Mouse (Mus musculus) forebrain, embryonic 13.5 days (tissue): ENCODE measurements at regions not wholly inside any gene's neighbourhood (a gene's known extent, or its start where the extent isn't known, plus 50 kb on each side); places are given as distances from the start of the nearest gene placed in this dataset.

Experiments used
- ATAC-seq: fragments of 200-750 bp; cut with Nextera tagmentation; 2 replicates; pipeline ENCODE4 v1.8.0; 2017
- H3K27ac ChIP-seq: fragments of 300-500 bp; sonication (generic); 2 replicates; pipeline ENCODE4 v1.5.1; 2015; ENCODE audit warnings: inconsistent platforms, mild to moderate bottlenecking, moderate library complexity
- H3K27me3 ChIP-seq: fragments of 300-500 bp; sonication (generic); 2 replicates; pipeline ENCODE4 v1.6.1; 2015; ENCODE audit warnings: mild to moderate bottlenecking, inconsistent platforms
- H3K36me3 ChIP-seq: fragments of 300-500 bp; sonication (generic); 2 replicates; pipeline ENCODE4 v1.6.1; 2015; ENCODE audit warnings: mild to moderate bottlenecking, inconsistent platforms; ENCODE audit not compliant: poor library complexity, severe bottlenecking
- H3K4me1 ChIP-seq: fragments of 300-500 bp; sonication (generic); 2 replicates; pipeline ENCODE4 v1.6.1; 2015; ENCODE audit warnings: inconsistent platforms
- H3K4me2 ChIP-seq: fragments of 300-500 bp; sonication (generic); 2 replicates; pipeline ENCODE4 v1.6.1; 2015; ENCODE audit warnings: inconsistent platforms, mild to moderate bottlenecking, moderate library complexity
- H3K4me3 ChIP-seq: fragments of 300-500 bp; sonication (generic); 2 replicates; pipeline ENCODE4 v1.5.1; 2015; ENCODE audit warnings: mild to moderate bottlenecking, inconsistent platforms
- H3K9ac ChIP-seq: fragments of 300-500 bp; sonication (generic); 2 replicates; pipeline ENCODE4 v1.6.1; 2015; ENCODE audit warnings: mild to moderate bottlenecking, inconsistent platforms
- H3K9me3 ChIP-seq: fragments of 300-500 bp; sonication (generic); replicated peaks from 2 replicates; pipeline ENCODE4 v1.6.1; 2016; ENCODE audit warnings: inconsistent platforms
- WGBS: fragments of 180-500 bp; shearing (Covaris S2); methylation state at CpG from one replicate; pipeline ENCODE4 v1.1.7; 2015; 5-methylcytosine and 5-hydroxymethylcytosine counted together

DNA sequence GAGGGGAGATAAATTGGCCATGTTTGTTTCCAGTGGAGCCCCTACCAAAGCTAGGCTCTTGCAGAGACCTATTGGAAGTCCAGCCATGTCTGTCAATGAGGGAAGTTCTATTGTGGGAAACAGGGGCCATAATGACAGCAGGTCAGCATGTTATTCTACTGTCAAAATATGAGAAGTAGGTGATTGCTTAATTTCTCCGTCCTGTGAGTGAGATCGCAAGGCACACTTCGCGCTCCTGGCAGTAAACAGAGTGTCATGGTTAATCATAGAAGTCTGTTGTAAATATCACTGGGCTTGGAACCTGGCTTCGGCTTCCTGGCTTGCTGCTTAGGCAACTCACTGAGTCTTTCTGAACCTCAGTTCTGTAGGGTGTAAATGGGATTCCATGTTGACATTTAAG, 72.5 kb upstream of the Ccdc122 start:
- ATAC-seq, result no peak
- Histone ChIP-seq H3K36me3 (no peaks in the 10 kb centered on the region), H3K27ac (no peak overlapping the region), H3K4me1 (no peaks in the 10 kb centered on the region), H3K4me3 (no peak overlapping the region), H3K9ac (no peak overlapping the region), H3K27me3 (no peaks in the 10 kb centered on the region), H3K4me2 (no peak overlapping the region), H3K9me3 (no peaks in the 10 kb centered on the region)
- WGBS, result 95% methylated on average over 5 of the region's 5 CpGs

DNA sequence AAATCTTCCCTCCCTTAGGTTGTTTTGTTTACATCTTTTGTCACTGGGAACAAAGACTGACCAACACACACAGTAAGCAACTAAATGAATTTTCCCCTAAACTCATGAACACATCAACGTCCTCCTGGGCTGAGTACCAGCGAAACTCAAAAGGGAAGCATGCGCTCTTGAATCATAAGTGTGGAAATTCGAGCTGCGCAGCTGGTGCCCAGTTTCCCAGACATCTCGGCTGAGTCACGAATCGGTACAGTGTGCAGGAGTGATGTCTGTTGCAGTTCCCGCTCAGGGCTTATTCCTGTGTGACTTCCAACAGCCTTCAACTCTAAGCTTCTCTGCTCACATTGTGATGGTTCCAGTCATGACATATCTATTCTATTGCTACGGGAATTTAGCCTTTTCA, 77.7 kb upstream of the Ccdc122 start:
- 77% methylated on average over 10 of the region's 10 CpGs for WGBS
- H3K4me2 ChIP-seq, result no peak overlapping the region
- H3K27ac ChIP-seq, result no peak overlapping the region
- no peak overlapping the region for H3K4me3 ChIP-seq
- no peaks in the 10 kb centered on the region for H3K36me3 ChIP-seq
- no peaks in the 10 kb centered on the region for H3K4me1 ChIP-seq
- no peaks in the 10 kb centered on the region for H3K9me3 ChIP-seq
- H3K27me3 ChIP-seq, result no peaks in the 10 kb centered on the region
- H3K9ac ChIP-seq, result no peak overlapping the region
- ATAC-seq, result no peak

DNA sequence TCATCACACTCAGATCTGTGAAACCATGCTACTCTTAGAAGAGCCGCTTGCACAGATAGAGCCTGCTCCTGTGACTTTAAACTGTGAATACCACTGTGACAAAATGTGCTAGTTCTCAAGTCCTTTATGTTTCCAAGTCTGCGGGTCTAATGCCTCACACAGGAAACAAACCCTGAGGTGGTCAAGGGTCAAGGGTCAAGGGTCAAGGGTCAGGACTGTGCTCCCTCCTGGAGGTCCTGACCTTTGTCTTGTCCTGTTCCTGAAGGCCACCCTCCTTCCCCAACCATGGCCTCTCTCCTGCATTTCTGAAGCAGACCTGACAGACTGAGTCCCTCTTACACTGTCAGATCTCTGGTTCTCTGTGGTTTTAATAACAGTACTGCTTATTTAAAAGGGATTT, 79.4 kb upstream of the Ccdc122 start:
- Histone ChIP-seq H3K9me3 (no peaks in the 10 kb centered on the region), H3K27me3 (no peaks in the 10 kb centered on the region), H3K4me1 (no peaks in the 10 kb centered on the region), H3K4me2 (no peak overlapping the region), H3K27ac (no peak overlapping the region), H3K9ac (no peak overlapping the region), H3K36me3 (no peaks in the 10 kb centered on the region), H3K4me3 (no peak overlapping the region)
- 58% methylated on average over 2 of the region's 2 CpGs for WGBS
- ATAC-seq, result no peak

DNA sequence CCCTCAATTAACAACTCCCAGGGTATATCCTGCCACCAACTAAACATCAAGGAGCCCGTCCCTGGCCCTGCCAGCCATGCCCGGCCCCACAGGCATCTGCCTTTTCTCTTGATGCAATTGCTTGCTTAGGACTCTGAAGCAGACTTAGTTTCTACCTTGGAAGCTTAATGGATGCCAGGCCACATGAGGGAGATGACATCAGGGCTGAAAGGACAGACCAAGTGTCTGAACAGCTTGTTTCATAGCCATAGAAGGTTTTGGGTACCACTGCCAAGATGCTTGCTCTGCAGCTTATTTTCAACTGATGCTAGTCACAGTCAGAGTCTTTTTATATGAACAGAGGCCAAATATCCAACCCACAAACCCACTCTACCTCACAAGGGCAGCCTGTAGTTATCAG, 83.4 kb upstream of the Ccdc122 start:
- Histone ChIP-seq H3K4me1 (no peaks in the 10 kb centered on the region), H3K4me2 (no peak overlapping the region), H3K9me3 (no peaks in the 10 kb centered on the region), H3K9ac (no peak overlapping the region), H3K36me3 (no peaks in the 10 kb centered on the region), H3K27ac (no peak overlapping the region), H3K27me3 (no peaks in the 10 kb centered on the region), H3K4me3 (no peak overlapping the region)
- no peak for ATAC-seq
- WGBS, result 89% methylated on average over 2 of the region's 2 CpGs

DNA sequence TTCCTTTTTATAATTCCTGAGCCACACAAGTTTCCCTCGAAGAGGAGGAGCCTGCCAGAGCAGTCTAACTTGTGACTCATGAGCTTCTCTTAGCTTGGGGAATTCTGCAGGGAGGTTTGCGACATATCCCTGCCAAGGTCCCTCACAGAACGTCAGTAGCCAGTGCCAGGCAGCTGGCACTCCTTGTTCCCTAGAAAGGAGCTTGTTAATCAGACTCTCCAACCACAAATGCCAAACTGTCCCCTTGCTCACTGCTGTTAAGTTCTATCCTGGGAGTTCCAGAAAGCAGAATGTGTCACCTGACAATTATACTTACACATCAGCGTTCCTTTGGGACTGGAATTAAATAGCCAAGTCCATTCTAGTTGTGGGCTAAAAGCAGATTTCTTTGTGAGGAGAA, 85.1 kb upstream of the Ccdc122 start:
- no peak overlapping the region for H3K4me3 ChIP-seq
- no peaks in the 10 kb centered on the region for H3K9me3 ChIP-seq
- no peak overlapping the region for H3K4me2 ChIP-seq
- no peaks in the 10 kb centered on the region for H3K36me3 ChIP-seq
- 85% methylated on average over 4 of the region's 4 CpGs for WGBS
- H3K9ac ChIP-seq, result no peak overlapping the region
- ATAC-seq, result no peak
- H3K27ac ChIP-seq, result no peak overlapping the region
- H3K27me3 ChIP-seq, result no peaks in the 10 kb centered on the region
- H3K4me1 ChIP-seq, result no peaks in the 10 kb centered on the region

DNA sequence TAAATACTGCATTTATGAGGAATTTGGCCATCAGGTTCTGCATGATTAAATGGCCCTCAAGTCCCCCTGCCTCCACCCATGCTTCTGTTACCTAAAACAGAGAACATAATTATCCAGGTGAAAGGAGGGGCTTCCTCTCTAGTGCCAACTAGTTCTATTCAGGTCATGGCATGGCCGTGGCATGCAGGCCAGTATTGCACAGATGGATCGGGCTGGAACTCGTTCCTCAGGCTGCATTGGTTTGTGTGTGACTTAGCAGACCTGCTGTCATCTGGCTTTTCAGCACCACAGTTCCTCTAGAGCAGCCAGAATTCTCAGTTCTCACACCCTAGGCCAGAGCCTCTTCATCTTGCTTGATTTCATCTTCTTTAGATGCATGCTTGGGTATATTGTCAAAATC, 87.2 kb upstream of the Ccdc122 start:
- 82% methylated on average over 3 of the region's 3 CpGs for WGBS
- no peaks in the 10 kb centered on the region for H3K9me3 ChIP-seq
- H3K27ac ChIP-seq, result no peak overlapping the region

DNA sequence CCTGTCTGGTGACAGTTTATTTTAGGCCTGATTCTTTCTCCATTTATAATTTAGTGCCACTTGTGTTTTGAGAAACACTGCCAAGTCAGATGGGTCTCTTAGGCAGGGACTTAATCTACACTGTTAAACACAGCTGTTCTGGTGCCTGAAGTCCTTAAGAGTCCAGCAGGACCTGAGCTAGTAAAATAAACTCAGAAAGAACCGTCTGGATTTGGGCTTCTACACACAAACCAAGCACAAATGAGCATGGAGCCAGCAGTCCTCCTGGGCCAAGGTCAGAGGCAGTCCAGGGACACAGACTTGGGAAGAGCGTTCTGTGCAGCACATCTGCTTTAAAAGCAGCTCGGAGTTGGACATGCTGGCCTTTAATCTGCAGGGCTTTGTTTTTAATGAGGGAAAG, 87.6 kb upstream of the Ccdc122 start:
- no peak overlapping the region for H3K4me3 ChIP-seq
- ATAC-seq, result no peak
- H3K36me3 ChIP-seq, result no peaks in the 10 kb centered on the region
- 65% methylated on average over 3 of the region's 3 CpGs for WGBS
- H3K9me3 ChIP-seq, result no peaks in the 10 kb centered on the region
- no peak overlapping the region for H3K4me2 ChIP-seq
- H3K27me3 ChIP-seq, result no peaks in the 10 kb centered on the region
- H3K4me1 ChIP-seq, result no peaks in the 10 kb centered on the region
- no peak overlapping the region for H3K27ac ChIP-seq
- H3K9ac ChIP-seq, result no peak overlapping the region

More for the DNA sequence above, 87.2 kb upstream of the Ccdc122 start:
- H3K4me1 ChIP-seq, result no peaks in the 10 kb centered on the region
- no peak overlapping the region for H3K4me2 ChIP-seq
- no peak overlapping the region for H3K9ac ChIP-seq
- H3K4me3 ChIP-seq, result no peak overlapping the region
- no peaks in the 10 kb centered on the region for H3K36me3 ChIP-seq
- no peak for ATAC-seq
- H3K27me3 ChIP-seq, result no peaks in the 10 kb centered on the region

DNA sequence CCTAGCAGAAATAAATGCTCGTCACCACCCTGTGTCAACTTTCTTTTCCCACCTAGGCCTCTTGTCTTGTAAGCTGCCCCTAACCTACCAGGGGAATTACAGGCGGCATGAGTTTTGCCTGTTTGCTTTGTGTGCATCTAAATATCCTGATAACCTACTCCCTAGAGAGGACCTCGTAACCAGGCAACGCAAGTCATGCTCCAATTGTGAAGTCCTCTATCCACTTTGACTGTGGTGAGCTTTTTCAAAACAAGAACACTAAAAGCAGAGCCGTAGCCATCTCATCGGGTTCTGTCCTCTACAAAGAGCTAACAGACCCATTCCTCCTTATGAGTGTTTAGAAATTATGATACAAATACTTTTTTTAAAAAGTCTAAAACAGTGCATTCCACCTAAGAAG, 88.1 kb upstream of the Ccdc122 start:
- H3K36me3 ChIP-seq, result no peaks in the 10 kb centered on the region
- 79% methylated on average over 6 of the region's 6 CpGs for WGBS

DNA sequence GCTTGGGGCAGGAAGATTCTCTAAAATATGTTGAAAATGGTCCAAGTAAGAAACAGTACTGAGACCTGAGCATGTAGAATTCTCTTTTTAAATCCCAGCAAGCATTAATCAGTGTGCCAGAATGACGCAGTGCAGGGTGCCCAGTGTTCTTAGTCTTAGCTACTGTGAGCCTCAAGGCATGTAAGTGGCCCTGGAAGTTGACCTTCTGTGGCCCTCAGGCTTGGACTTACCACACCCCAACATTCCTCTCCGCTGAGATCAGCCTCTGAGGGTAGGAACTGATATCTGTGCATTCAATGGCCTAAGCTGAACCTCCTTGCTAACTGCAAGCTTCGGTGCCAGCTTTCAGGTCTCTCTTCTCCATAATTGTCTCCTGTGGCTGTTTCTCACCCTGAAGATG, 89.4 kb upstream of the Ccdc122 start:
- Histone ChIP-seq H3K4me2 (no peak overlapping the region), H3K9ac (no peak overlapping the region), H3K4me3 (no peak overlapping the region), H3K27ac (no peak overlapping the region), H3K9me3 (no peaks in the 10 kb centered on the region), H3K27me3 (no peaks in the 10 kb centered on the region), H3K36me3 (no peaks in the 10 kb centered on the region), H3K4me1 (no peaks in the 10 kb centered on the region)
- 66% methylated on average over 3 of the region's 3 CpGs for WGBS
- no peak for ATAC-seq

More for the DNA sequence above, 88.1 kb upstream of the Ccdc122 start:
- Histone ChIP-seq H3K4me1 (no peaks in the 10 kb centered on the region), H3K27me3 (no peaks in the 10 kb centered on the region), H3K9me3 (no peaks in the 10 kb centered on the region), H3K4me3 (no peak overlapping the region), H3K9ac (no peak overlapping the region), H3K4me2 (no peak overlapping the region), H3K27ac (no peak overlapping the region)
- no peak for ATAC-seq

DNA sequence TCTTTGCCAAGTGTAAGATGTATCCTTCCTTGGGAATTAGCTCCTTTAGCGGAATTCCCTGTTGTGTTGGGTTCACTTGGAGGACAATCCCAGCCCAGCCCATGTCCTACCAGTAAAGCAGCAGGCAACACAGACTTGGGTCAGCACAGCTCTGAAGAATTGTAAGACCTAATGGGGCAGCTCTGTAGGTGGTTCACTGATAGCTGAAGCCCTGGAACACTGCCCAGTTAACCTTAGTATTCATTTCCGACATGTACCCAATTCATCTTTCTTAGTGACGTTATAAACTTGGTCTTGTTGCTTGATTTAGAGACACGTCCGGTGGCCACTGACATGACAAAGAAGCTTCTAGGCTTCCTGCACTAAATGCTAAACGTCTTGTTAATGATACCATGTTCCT, 90.9 kb upstream of the Ccdc122 start:
- no peak for ATAC-seq
- Histone ChIP-seq H3K27ac (no peak overlapping the region), H3K4me2 (no peak overlapping the region), H3K4me1 (no peaks in the 10 kb centered on the region), H3K9ac (no peak overlapping the region), H3K36me3 (no peaks in the 10 kb centered on the region), H3K4me3 (no peak overlapping the region), H3K27me3 (no peaks in the 10 kb centered on the region), H3K9me3 (no peaks in the 10 kb centered on the region)
- WGBS, result 85% methylated on average over 6 of the region's 6 CpGs

DNA sequence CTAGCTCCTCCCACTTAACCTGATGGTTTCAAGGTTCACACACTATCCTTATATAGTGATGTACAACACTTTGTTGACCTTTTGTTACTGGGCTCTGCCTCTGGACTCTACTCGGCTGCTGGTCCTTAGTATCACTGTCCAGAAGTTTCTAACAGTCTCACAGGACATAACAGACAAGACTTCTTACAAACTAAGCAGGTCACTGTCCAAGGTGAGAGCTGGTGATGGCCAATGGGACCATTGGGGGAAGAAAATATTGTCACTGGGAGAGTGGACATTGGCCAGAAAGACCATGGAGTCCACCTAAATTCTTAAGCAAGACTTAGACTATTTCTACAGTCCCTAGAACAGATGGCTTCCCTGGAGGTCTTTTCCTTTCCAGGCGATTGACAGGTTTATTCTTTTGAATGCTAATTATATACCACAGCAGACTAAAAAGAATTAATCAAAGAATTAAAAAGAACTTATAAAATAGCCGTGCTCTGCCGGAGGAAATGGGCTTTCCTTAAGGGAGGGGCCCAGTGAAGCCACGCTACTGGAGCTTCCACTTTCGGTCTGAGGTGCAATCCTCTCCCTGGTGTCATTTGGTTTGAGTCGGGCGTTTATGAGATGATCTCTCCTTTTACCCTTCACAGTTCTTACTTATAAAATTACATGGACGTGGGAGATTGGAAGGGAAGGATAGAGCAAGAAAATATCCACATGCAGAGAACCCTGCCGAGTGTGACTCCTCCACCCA, 94.9 kb upstream of the Ccdc122 start:
- Histone ChIP-seq H3K4me3 (no peak overlapping the region), H3K36me3 (no peaks in the 10 kb centered on the region), H3K27ac (no peak overlapping the region), H3K9ac (no peak overlapping the region), H3K27me3 (no peaks in the 10 kb centered on the region), H3K4me1 (no peaks in the 10 kb centered on the region), H3K4me2 (no peak overlapping the region), H3K9me3 (no peaks in the 10 kb centered on the region)
- 72% methylated on average over 10 of the region's 10 CpGs for WGBS
- no peak for ATAC-seq

DNA sequence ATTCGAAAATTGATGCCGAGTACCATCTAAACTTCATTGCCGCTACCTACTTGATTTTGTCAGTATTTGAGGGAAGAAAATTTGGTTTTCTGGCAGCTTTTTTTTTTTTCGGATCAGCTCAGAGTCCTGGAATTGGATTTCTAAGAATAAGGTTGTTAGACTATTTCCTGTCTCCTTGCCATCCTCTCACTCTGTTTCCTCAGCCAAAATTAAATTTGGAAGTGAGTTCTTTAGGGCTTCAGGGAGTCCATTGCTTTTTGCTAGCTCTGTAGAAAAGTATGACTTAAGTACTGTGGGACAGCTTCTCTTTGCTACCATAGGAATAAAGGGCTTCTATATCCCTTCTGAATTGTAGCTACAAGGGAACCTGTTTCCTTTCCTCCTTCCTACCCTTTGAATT, 96.1 kb upstream of the Ccdc122 start:
- no peak overlapping the region for H3K27ac ChIP-seq
- no peak overlapping the region for H3K4me2 ChIP-seq
- no peaks in the 10 kb centered on the region for H3K9me3 ChIP-seq
- H3K36me3 ChIP-seq, result no peaks in the 10 kb centered on the region
- ATAC-seq, result no peak
- no peaks in the 10 kb centered on the region for H3K4me1 ChIP-seq
- H3K9ac ChIP-seq, result no peak overlapping the region
- 95% methylated on average over 4 of the region's 4 CpGs for WGBS
- no peak overlapping the region for H3K4me3 ChIP-seq
- H3K27me3 ChIP-seq, result no peaks in the 10 kb centered on the region

DNA sequence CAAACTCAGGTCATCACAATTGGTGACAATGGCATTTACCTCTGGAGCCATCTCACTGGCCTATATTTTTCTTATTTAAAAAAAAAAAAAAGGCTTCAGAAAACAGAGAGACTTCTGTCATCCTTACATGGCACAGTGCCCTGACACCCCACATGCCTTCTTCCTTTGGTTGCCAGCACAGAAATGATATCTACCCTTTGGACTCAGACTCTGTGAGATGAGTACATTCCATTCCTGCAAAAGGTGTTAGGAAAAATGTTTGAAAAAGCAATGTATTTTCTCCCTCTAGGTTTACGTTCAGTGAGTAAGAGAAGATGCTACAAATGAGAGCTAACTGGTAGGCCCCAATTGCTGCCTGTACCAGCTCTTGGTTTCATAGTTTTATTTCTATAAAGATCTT, 99.9 kb upstream of the Ccdc122 start:
- WGBS, result 93% methylated on average over 1 of the region's 1 CpGs
- ATAC-seq, result no peak
- Histone ChIP-seq H3K36me3 (no peaks in the 10 kb centered on the region), H3K27ac (no peak overlapping the region), H3K9me3 (no peaks in the 10 kb centered on the region), H3K4me1 (no peaks in the 10 kb centered on the region), H3K4me3 (no peak overlapping the region), H3K4me2 (no peak overlapping the region), H3K27me3 (no peaks in the 10 kb centered on the region), H3K9ac (no peak overlapping the region)
